Comparison of ENCODE assay signal across 8 mouse cellular contexts in the genomic region with DNA sequence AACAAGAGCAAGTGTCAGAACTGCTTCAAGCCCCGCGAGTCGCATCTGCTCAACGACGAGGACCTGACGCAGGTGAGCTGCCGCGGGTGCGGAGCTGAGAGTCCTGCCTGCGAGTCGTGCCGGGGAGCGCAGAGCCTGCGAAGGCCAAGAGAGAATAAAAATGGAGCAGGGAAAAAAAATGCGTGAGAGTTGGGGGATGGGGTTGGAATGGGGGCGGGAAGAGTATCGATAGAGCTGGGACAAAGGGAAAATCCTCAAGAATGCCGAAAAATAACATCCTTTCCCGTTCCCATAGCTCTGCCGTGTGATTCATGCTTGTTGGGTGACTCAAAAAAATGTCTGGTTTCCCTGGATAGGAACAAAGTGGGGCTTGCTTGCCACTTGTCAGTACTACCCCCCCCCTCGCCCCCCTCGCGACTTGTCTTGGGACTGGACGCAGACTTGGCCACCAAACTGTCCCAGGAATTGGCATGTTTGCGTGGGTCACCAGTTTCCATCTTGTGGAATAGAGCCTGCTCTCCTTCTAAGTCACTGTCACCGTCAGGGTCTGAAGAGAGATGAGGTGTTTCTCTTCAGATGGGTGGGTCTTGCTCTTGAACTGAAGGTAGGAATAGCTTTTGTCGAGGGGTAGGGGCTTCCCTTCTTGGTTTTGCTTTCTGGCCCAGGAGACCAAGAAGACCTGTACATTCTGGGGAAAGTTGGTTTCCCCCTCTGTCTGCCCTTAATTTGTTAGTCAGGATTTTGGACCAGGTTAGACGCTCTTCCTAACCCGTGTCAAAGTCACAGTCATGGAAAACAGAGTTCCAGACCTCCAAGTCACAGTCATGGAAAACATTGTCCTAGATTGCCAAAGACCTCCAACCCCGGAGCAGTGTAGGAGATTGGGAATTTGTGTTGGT. TPM values are rescaled to one million over a fixed set of nuclear protein-coding genes. Genes with fewer than 3 reads are reported as not detected.
A peak's percentile ranks its signal among the peaks of the same experiment; 100 is the strongest.
DNase-seq lines count a peak whose midpoint lies in the region; ATAC-seq and TF ChIP-seq lines count a peak whose summit lies in the region.

No protein-coding gene starts in this region.

- H3K4me2 ChIP-seq in embryonic facial prominence, embryonic 14.5 days (ENCODE audit: low read depth, low read length) = peak overlapping the region; percentile 92
- H3K4me2 ChIP-seq in intestine, embryonic 14.5 days (ENCODE audit: low read length) = peak overlapping the region; percentile 98
- peak overlapping the region; percentile 81 for H3K4me2 ChIP-seq in stomach, postnatal 0 days (replicated peaks; ENCODE audit: low read depth)

- peaks cover 27% of the 10 kb centered on the region for H3K4me1 ChIP-seq in embryonic facial prominence, embryonic 14.5 days (ENCODE audit: control insufficient read depth, insufficient read depth, low read length)
- peaks cover 33% of the 10 kb centered on the region for H3K4me1 ChIP-seq in intestine, embryonic 14.5 days (replicated peaks; ENCODE audit: control insufficient read depth, insufficient read depth, low read length)
- H3K4me1 ChIP-seq in stomach, postnatal 0 days (replicated peaks; ENCODE audit: control insufficient read depth, insufficient read depth) = peaks cover 5% of the 10 kb centered on the region

- no peaks in the 10 kb centered on the region for H3K27me3 ChIP-seq in embryonic facial prominence, embryonic 14.5 days (replicated peaks; ENCODE audit: control insufficient read depth, insufficient read depth, low read length)
- no peaks in the 10 kb centered on the region for H3K27me3 ChIP-seq in intestine, embryonic 14.5 days (replicated peaks; ENCODE audit: control insufficient read depth, insufficient read depth, low read length)
- no peaks in the 10 kb centered on the region for H3K27me3 ChIP-seq in stomach, postnatal 0 days (ENCODE audit: control insufficient read depth, insufficient read depth, low read length)

- no peak for TF ChIP-seq EP300 in stomach, postnatal 0 days (optimal IDR thresholded peaks at IDR 0.05)

- H3K27ac ChIP-seq in left cerebral cortex, adult 2 months = peak overlapping the region; percentile 86
- peak overlapping the region; percentile 86 for H3K27ac ChIP-seq in embryonic facial prominence, embryonic 14.5 days (replicated peaks; ENCODE audit: low read depth, low read length)
- H3K27ac ChIP-seq in intestine, embryonic 14.5 days (ENCODE audit: low read depth) = peak overlapping the region; percentile 83
- peak overlapping the region; percentile 98 for H3K27ac ChIP-seq in stomach, postnatal 0 days (replicated peaks)

- 3% methylated on average over 30 of the region's 30 CpGs for WGBS in embryonic facial prominence, embryonic 14.5 days
- 3% methylated on average over 30 of the region's 30 CpGs for WGBS in intestine, embryonic 14.5 days
- 3% methylated on average over 30 of the region's 30 CpGs for WGBS in stomach, postnatal 0 days

- peak overlapping the region; percentile 83 for H3K9ac ChIP-seq in embryonic facial prominence, embryonic 14.5 days (ENCODE audit: low read depth, low read length)
- peak overlapping the region; percentile 85 for H3K9ac ChIP-seq in intestine, embryonic 14.5 days (ENCODE audit: low read length)
- H3K9ac ChIP-seq in stomach, postnatal 0 days (ENCODE audit: low read length) = peak overlapping the region; percentile 93

- intact Hi-C loops in left cerebral cortex, adult 2 months (cut with DNase I) = loop anchor here (2.0 to 5.0 kb wide), 3 partner anchors 44 to 284 kb away; partner anchors contain the start of gene Med9
- intact Hi-C loops in left cerebral cortex, postnatal 36 days (cut with DNase I) = loop anchor here (2.0 to 5.0 kb wide), 3 partner anchors 46 to 84 kb away; no protein-coding TSS in a partner anchor

- no peaks in the 10 kb centered on the region for H3K9me3 ChIP-seq in embryonic facial prominence, embryonic 14.5 days (ENCODE audit: control insufficient read depth, low read length)
- no peaks in the 10 kb centered on the region for H3K9me3 ChIP-seq in intestine, embryonic 14.5 days (ENCODE audit: control insufficient read depth, low read length)
- H3K9me3 ChIP-seq in stomach, postnatal 0 days (ENCODE audit: control insufficient read depth, low read length) = no peaks in the 10 kb centered on the region

- no peak for DNase-seq in left cerebral cortex, adult 2 months (ENCODE audit: extremely low spot score in 1 of 2, low spot score in 2 of 2)
- DNase-seq in left cerebral cortex, postnatal 36 days (ENCODE audit: low spot score in 2 of 2) = no peak
- peak; percentile 57 for DNase-seq in NIH3T3 (ENCODE audit: low read depth)
- no peak for DNase-seq in embryonic facial prominence, embryonic 14.5 days (ENCODE audit: low spot score)
- peak; percentile 70 for DNase-seq in intestine, embryonic 14.5 days (ENCODE audit: low spot score)
- DNase-seq in lung, postnatal 10 days = peak; percentile 33
- DNase-seq in stomach, postnatal 0 days (ENCODE audit: low spot score) = peak; percentile 48
- no peak for DNase-seq in layer of hippocampus, adult 9-11 months

- ATAC-seq in embryonic facial prominence, embryonic 14.5 days (ENCODE audit: low read depth) = no peak
- ATAC-seq in intestine, embryonic 14.5 days (replicated peaks; ENCODE audit: low FRiP score, low TSS enrichment, low read depth) = peak; percentile 7; the same call in 1 of the 2 replicates
- peak; percentile 4; the same call in 1 of the 2 replicates for ATAC-seq in stomach, postnatal 0 days (ENCODE audit: low FRiP score, low TSS enrichment)

- H3K36me3 ChIP-seq in embryonic facial prominence, embryonic 14.5 days (ENCODE audit: control insufficient read depth, insufficient read depth, low read length) = no peaks in the 10 kb centered on the region
- no peaks in the 10 kb centered on the region for H3K36me3 ChIP-seq in intestine, embryonic 14.5 days (ENCODE audit: control insufficient read depth, insufficient read depth, low read length)
- H3K36me3 ChIP-seq in stomach, postnatal 0 days (ENCODE audit: control insufficient read depth, insufficient read depth, low read length) = no peaks in the 10 kb centered on the region

- peak overlapping the region; percentile 64 for H3K4me3 ChIP-seq in left cerebral cortex, adult 2 months
- peak overlapping the region; percentile 73 for H3K4me3 ChIP-seq in embryonic facial prominence, embryonic 14.5 days (ENCODE audit: low read depth, low read length)
- peak overlapping the region; percentile 76 for H3K4me3 ChIP-seq in intestine, embryonic 14.5 days (ENCODE audit: low read depth, low read length)
- H3K4me3 ChIP-seq in stomach, postnatal 0 days (ENCODE audit: low read depth, low read length) = peak overlapping the region; percentile 74

- TF ChIP-seq CTCF in left cerebral cortex, adult 2 months (IDR thresholded peaks at IDR 0.05) = no peak
- TF ChIP-seq CTCF in stomach, postnatal 0 days (IDR thresholded peaks at IDR 0.05; ENCODE audit: low read depth) = no peak

RNA-seq across cellular contexts. Expression of gene Mprip, which starts 2.0 kb away (rescaled TPM):
- total RNA-seq in left cerebral cortex, adult 2 months (2021) = 100 to 1,000 TPM; 297 to 299 TPM
- total RNA-seq in left cerebral cortex, postnatal 36 days (2021) = 100 to 1,000 TPM; 293 to 299 TPM
- polyA plus RNA-seq in embryonic facial prominence, embryonic 14.5 days (2014; fragmentation: Nextera tagmentation; extraction: Ambion mirVana) = 75.0 and 80.4 TPM in 2 replicates
- 56.2 and 57.2 TPM in 2 replicates for polyA plus RNA-seq in intestine, embryonic 14.5 days (2014; fragmentation: Nextera tagmentation; extraction: Ambion mirVana)
- polyA plus RNA-seq in stomach, postnatal 0 days (2015; fragmentation: Nextera tagmentation; extraction: Ambion mirVana) = 51.1 and 56.8 TPM in 2 replicates

Comparison
In these comparisons a context has a peak if more than half of its experiments do, and no peak if none do; other contexts are left out.
1. DNase-seq: peak in NIH3T3 (single experiment), intestine, embryonic 14.5 days (single experiment), lung, postnatal 10 days (single experiment) and stomach, postnatal 0 days (single experiment); none in left cerebral cortex, adult 2 months (0 of 2), left cerebral cortex, postnatal 36 days (0 of 2), embryonic facial prominence, embryonic 14.5 days (single experiment) and layer of hippocampus, adult 9-11 months (single experiment).
2. Peak in every context shown above with its lines, with median percentiles within 50 percentile points of each other: H3K27ac ChIP-seq, H3K4me3 ChIP-seq, H3K4me2 ChIP-seq and H3K9ac ChIP-seq.